Mouse (Mus musculus) gastrocnemius, postnatal 14 days (tissue): Measurements from ENCODE around the gene Kcnh6. TPM values are rescaled to one million over a fixed set of nuclear protein-coding genes. Genes with fewer than 3 reads are reported as not detected.
"Not testable (repeated sequence)": the region's sequence is repeated elsewhere in the genome, so short reads cannot be mapped to it uniquely, and the experiment has no call there.

Experiments
- DNase-seq: peaks from one replicate; pipeline ENCODE4 v3.0.0; 2021; ENCODE audit warnings: mixed read lengths
- intact Hi-C: fragments of 180-260 bp; cut with DNase I; formaldehyde crosslinking; loops from one replicate; pipeline ENCODE4 v1.15.1; 2025; ENCODE audit warnings: low total_unique reads
- total RNA-seq, 2 experiments: library from RNA; stranded (reverse); gene quantifications; 2 replicates each; pipeline ENCODE4 v1.2.3; 2021

Gene Kcnh6
- total RNA-seq, 2 experiments from 2014 or later, result not detected

DNA sequence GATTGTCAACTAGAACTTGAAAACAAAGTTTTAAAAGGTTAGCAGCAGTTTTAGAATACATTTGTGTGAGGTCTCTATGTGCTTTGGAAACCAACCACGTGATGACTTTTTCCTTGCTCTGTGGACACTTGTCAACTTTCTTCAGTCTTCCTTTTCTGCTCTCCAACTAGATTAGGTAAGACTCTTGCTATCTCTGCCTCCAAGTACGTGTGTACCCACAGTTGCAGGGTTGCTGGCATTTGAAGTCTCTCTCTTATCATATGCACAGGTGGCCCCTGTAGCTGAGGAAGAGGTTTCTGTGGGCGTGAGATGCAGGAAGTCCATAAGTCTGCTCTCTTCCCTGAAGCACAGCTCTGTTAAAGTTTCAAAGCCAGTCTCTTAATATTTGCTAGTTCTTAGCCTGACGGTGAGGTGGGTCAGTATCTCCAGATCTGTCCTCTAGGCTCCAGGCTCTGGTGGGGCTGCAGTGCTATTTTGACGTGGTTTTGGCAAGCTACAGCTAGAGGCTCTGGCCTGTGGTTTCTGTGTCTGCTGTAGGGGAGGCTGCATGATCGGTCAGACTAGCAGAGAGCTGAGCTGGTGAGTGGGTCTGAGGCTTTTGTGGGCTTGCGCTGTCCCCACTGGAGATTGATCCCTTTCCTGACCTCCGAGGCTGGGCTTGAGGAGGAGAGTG lies 49.0 kb downstream of the Kcnh6 start:
- DNase-seq, result no peak
- intact Hi-C loops, result no loop called here

DNA sequence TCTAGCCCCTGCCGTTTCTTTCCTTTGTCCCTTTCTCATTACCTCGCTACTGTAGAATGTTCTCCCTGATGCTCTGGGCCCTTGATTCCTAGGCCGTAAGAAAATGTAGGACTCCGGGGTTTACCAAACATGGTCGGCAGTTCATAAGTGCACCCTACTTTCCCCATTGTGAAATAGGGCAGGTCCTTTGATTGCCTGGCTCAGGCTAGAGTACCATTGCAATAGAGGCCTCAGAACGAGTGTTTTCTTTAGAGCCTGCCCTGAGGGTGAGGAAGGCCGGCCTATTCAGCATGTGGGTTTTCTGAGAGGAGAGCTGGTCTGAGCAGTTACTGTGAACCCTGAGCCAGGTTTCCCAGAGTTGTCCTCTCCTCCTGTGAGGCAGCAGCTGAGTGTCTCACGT lies 50.1 kb downstream of the Kcnh6 start:
- no peak for DNase-seq
- intact Hi-C loops, result no loop called here

DNA sequence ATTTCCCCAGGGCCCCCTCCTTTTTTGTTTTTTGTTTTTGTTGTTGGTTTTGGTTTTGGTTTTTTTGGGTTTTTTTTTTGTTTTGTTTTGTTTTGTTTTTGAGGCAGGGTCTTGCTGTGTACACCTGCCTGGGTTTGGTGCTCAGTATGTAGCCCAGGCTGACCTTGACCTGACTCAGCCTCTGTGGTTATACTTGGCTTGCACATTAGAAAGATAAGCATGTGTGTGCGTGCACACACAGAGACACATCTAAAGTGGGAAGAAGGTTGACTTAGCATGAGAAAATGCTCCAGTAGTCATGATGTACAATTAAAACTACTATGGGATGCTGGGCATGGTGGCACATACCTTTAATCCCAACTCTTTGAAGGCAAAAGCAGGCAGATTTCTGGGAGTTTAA lies 52.6 kb downstream of the Kcnh6 start:
- intact Hi-C loops, result no loop called here
- no peak for DNase-seq

DNA sequence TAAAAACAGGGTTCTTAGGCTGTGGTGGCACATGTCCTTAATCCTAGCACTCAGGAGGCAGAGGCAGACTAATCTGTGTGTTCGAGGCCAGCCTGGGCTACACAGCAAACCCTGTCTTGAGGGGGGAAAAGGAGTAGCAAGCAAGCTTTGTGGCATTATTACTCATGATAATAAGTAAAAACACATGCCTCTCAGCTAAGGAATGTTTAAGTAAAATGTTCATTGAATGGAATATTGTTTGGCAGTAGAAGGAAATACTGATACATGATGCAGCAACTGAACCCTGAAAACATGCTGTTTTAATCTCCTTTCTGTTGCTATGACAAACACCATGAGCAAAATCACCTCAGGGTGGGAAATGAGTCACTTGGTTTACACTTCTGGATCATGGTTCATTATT lies 53.4 kb downstream of the Kcnh6 start:
- intact Hi-C loops, result no loop called here

DNA sequence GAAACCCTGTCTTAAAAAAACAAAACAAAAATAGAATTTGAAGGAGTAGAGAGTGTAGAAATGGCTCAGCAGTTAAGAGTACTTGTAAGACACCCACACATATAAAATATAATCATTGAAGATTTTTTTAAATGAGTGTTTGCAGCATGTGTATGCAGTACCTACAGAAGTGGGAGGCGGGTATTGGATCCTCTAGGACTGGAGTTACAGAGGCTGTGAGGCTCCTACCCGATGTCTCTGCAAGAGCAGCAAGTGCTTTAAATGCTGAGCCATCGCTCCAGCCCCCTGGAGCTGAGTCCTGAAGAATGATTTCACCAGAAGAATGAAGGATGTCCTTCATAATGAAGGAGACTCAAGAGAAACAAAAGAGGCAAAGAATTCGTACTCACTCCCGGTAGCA lies 55.8 kb downstream of the Kcnh6 start:
- intact Hi-C loops, result no loop called here
- no peak for DNase-seq

More for the DNA sequence above, 53.4 kb downstream of the Kcnh6 start:
- no peak for DNase-seq

DNA sequence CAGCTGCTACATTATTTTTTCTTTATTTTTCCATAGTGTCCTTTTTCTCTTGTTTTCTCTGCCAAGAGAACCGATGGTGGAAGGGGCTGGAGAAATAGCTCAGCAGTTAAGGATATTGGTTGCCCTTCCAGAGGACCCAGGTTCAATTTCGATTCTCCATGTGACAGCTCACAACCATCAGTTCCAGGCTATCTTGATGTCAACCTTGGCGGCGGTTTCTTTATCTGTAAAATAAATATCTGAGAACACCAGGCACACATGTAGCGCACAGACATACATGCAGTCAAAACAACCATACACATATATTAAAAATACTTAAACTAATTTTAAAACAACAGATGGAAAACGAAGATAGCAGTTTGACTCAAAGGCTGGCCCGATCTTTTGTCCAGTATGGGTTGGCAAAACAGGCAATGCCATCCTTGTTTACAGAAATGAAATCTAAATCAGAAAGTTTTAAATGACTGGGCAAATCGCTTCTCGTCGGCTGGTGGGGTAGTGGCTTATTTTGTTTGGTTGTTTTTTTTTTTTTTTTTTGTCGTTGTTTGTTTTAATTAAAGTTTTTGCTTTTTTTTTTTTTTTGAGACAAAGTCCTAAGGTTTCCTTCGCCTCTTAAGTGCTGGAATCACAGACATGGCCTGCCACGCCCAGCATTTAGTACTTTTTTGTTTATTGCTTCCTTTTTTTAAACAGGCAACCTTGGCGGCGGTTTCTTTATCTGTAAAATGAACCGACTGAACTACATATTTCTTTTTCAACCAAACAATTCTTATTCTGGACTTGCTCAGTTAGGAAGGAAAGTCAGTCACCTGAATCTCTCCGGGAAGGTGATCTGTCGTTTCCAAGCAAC lies 57.4 kb downstream of the Kcnh6 start:
- intact Hi-C loops, result no loop called here

DNA sequence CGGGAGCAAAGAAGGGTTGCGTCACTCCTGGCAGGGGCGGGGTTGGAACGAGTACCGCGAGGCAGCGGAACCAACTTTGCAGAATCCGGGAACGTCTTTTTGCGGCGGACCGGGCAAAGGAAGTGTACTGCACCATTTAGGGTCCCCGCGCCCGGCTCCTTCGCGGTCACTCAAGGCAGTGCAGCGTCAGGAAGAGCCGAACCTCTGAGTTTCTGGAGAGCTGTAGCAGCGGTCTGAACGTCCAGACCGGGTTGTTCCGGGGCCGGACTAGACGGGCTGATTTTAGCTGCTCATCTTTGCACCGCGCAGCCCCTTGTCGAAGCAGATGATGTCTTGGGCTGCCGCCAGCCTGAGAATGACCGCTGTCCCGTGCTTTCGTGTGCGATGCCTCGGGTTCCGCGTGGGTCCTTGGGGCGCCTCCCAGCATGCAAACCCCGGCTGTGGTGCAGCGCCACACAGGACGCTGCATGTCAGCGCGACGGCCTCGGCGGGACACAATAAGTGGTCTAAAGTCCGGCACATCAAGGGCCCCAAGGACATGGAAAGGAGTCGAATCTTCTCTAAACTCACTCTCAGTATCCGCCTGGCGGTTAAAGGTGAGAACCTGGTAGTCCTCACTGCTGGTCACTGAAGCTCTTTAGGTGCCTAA lies 58.1 kb downstream of the Kcnh6 start, which contains the start of gene Taco1:
TSS of gene Taco1 (plus strand) at position 139 of the 649 bp plus-strand sequence.
- peak; percentile 95 for DNase-seq
- intact Hi-C loops, result no loop called here

More for the DNA sequence above, 57.4 kb downstream of the Kcnh6 start:
- no peak for DNase-seq

DNA sequence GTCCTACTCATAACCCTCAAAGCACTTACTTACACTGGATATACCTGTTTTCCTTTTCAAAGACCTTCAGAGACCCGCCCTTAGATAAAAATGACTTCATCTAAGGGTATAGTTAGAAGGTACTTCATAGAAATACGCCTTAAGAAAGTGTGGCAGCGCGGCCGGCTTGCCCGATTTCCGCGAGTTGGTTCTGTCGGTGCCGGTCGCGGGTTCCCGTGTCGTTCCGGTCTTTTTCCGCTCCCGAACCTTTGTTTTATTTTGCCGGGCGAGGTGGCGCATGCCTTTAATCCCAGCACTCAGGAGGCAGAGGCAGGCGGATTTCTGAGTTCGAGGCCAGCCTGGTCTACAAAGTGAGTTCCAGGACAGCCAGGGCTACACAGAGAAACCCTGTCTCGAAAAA lies 58.7 kb downstream of the Kcnh6 start:
- peak; percentile 55 for DNase-seq
- intact Hi-C loops, result not testable (repeated sequence)

DNA sequence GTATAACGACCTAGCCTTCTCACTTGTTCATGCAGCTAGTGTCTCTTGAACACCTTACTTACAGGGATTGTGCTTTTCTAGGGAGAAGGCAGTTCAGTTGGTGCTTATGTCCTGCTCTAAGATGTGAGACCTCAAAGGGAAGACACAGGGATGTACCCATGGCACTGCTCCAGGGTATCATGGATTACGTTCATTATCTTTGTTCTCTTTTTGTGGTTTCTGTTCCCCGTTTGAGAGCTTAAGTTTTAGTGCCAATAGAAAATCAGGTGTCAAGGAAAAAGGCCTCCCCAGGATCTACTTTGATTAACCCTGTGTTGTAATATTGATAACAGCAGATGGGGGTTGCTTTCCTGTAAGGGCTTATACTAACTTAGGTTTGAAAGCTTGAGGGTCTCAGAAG lies 65.8 kb downstream of the Kcnh6 start:
- DNase-seq, result no peak
- intact Hi-C loops, result no loop called here

DNA sequence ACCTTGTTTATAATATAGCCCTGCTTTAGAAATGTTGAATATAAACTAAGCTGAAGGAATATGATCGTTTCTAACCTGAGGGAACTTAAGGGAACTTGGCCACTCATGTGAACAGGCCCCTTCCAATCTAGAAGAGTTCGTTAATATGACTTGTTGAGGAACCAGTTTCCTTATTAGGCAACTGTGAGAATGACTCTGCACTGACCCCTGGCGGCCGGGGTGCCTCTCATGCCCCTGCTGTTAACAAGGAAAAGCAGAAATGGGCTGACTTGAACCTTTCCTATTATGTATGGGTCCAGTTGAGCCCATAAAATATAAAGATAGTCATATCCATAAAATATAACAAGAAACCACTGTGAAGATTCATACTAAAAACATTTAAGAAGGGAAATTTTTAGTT lies 68.4 kb downstream of the Kcnh6 start:
- intact Hi-C loops, result no loop called here
- peak; percentile 69 for DNase-seq

Other genes starting within 250 kb of the Kcnh6 start
- gene Cyb561, start 54.8 kb upstream of the Kcnh6 start, total RNA-seq, result 1 to 10 TPM; 6.4 to 8.2 TPM
- gene Ace, start 40.2 kb upstream of the Kcnh6 start, total RNA-seq, result 10 to 100 TPM; 46.2 to 48.3 TPM
- not detected for gene Ace3, start 13.4 kb upstream of the Kcnh6 start, total RNA-seq
- 10 to 100 TPM; 31.4 to 34.0 TPM for gene Dcaf7, start 28.7 kb downstream of the Kcnh6 start, total RNA-seq
- gene Taco1, start 57.9 kb downstream of the Kcnh6 start, total RNA-seq, result 10 to 100 TPM; 38.8 to 42.5 TPM
- 10 to 100 TPM; 22.1 to 22.7 TPM for gene Map3k3, start 76.5 kb downstream of the Kcnh6 start, total RNA-seq
- not detected for gene Gm10840, start 152.7 kb downstream of the Kcnh6 start, total RNA-seq
- 1 to 10 TPM; 5.9 to 8.6 TPM for gene Limd2, start 152.7 kb downstream of the Kcnh6 start, total RNA-seq
- 10 to 100 TPM; 13.0 to 15.3 TPM for gene Strada, start 194.0 kb downstream of the Kcnh6 start, total RNA-seq
- 10 to 100 TPM; 62.1 to 69.8 TPM for gene Ccdc47, start 208.2 kb downstream of the Kcnh6 start, total RNA-seq
- 10 to 100 TPM; 22.5 to 24.8 TPM for gene Ddx42, start 208.8 kb downstream of the Kcnh6 start, total RNA-seq
- 10 to 100 TPM; 22.0 to 25.0 TPM for gene Ftsj3, start 248.0 kb downstream of the Kcnh6 start, total RNA-seq
- gene Psmc5, start 248.0 kb downstream of the Kcnh6 start, total RNA-seq, result 100 to 1,000 TPM; 133 to 137 TPM